Mouse (Mus musculus) layer of hippocampus, adult 8-10 months (tissue): ENCODE measurements at regions not wholly inside any gene's neighbourhood (a gene's known extent, or its start where the extent isn't known, plus 50 kb on each side); places are given as distances from the start of the nearest gene placed in this dataset.

Experiments
- DNase-seq, 2 experiments: peaks; one replicate each; pipeline ENCODE4 v3.0.0; 2022; ENCODE audit warnings: low spot score in 2 of 2

GRCm38 (mm10) chr13:100939677-100940076 is 106.5 kb upstream of the Slc30a5 start:
- DNase-seq, result peak; percentile 38 to 62

- no peak for DNase-seq
Measured at GRCm38 (mm10) chr13:100933265-100933664, 100.0 kb upstream of the Slc30a5 start.

- no peak for DNase-seq
Measured at GRCm38 (mm10) chr13:100899566-100899965, 66.3 kb upstream of the Slc30a5 start.

- no peak for DNase-seq
Measured at GRCm38 (mm10) chr13:100893871-100894270, 60.6 kb upstream of the Slc30a5 start.

GRCm38 (mm10) chr13:100893096-100893495 is 59.9 kb upstream of the Slc30a5 start:
- no peak for DNase-seq

GRCm38 (mm10) chr13:100892647-100893071 is 59.4 kb upstream of the Slc30a5 start:
- DNase-seq, result peak; percentile 26 to 40

- DNase-seq, result peak; percentile 65 to 84
Measured at GRCm38 (mm10) chr13:100892204-100892603, 59.0 kb upstream of the Slc30a5 start.

GRCm38 (mm10) chr13:100890457-100890856 is 57.2 kb upstream of the Slc30a5 start:
- no peak for DNase-seq

- DNase-seq, result no peak
Measured at GRCm38 (mm10) chr13:100888481-100888880, 55.3 kb upstream of the Slc30a5 start.

GRCm38 (mm10) chr13:100883711-100884110 is 50.5 kb upstream of the Slc30a5 start:
- no peak for DNase-seq
